Mouse (Mus musculus) heart, adult 11 months (tissue): ENCODE measurements at regions not wholly inside any gene's neighbourhood (a gene's known extent, or its start where the extent isn't known, plus 50 kb on each side); places are given as distances from the start of the nearest gene placed in this dataset.

Source experiments
- DNase-seq: peaks from one replicate; pipeline ENCODE4 v3.0.0; 2022

DNA sequence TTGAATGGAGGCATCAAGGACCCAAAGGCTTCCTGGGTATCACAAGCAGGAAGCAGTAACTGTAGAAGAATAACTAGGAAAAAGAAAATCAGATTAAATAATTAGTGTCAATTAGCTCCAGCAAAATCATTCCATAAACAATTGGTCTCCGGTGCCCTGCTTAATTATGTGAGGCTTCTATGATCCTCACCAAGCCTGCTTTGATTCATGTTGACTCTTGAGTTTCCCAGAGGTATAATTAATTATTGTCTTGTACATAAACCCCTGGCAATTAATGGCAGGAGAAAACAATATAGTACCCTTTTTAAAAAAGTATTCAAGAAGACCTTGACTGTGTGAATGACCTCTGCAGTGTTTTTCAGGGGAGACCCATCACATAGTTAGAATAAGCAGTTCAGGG, 61.5 kb upstream of the Sp8 start:
- no peak for DNase-seq

DNA sequence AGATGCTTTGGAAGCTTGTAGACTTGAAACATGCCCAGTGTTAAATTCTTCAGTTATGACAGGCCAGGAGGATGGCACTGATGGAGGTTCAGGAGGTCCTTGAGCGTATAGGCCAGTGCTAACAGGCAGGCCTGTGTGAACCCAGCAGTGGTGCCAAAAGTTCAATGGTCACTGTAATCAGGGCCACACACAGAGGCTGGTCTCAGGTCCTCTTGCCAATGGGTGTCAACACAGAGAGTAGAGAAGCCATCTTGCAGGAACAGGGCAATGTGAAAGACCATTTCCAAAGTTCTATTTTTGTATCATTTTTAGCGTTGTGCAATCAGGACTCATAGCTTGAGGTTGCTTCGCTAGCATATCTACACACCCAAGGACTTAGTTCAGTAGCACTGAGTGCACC, 64.2 kb upstream of the Sp8 start:
- no peak for DNase-seq

GRCm38 (mm10) chr12:118775463-118776064, 70.6 kb upstream of the Sp8 start:
- DNase-seq, result no peak

DNA sequence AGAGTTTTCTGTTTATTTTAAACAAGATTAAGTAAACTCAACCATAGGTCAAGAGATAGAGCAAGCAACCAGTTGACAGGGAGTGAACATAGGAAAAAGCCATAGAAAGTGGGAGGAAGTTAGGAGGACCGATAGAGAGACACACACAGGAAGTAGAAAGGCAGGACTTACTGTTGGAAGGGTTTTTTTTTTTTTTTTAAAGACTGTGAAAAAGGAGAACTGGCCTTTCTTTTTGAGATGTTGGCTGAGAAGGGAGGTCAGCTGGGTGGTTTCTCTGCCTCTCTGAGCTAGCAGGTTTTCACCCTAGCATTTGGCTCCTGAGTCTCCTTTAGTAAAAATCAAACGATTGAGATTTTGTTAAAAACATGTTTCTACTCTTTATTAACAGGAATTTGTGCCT, 73.3 kb upstream of the Sp8 start:
- no peak for DNase-seq

GRCm38 (mm10) chr12:118766472-118766871, 79.7 kb upstream of the Sp8 start:
- no peak for DNase-seq

DNA sequence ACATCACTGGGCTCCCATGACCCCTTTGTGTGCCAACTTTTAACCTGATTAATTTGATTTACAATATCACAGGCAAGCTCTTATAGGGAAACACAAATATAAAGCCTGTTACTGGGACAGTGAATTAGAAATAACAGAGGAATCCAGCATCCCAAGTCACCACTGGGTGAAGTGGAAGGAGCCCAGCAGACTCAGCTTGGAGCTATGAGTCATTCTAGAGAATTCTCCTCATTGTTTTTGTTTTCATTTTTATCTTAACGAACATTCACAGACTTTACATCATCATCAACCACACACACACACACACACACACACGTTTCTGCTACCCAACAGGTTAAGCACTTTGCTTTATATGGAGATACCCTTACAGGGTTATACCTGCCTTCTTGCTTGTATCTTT, 92.1 kb upstream of the Sp8 start:
- DNase-seq, result no peak

GRCm38 (mm10) chr12:118739103-118739502, 107.0 kb upstream of the Sp8 start:
- DNase-seq, result no peak

DNA sequence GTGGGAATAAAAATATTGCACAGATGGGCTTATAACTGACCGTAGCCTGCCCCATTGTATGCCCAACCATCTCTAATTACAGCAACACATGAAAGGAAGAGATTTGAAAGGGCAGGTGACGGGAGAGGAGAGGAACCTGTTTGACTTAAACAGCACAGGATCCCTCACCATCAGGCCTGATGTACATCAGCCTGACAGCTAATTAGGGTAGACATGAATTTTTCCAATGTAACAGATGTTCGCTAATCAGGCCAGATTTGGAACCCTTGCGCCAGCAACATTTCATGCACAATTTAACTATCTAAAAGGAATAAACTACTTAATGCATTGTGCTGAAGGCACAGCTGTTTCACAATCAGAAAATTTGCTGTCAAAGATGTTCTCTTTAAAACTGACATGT, 120.2 kb upstream of the Sp8 start:
- DNase-seq, result no peak

DNA sequence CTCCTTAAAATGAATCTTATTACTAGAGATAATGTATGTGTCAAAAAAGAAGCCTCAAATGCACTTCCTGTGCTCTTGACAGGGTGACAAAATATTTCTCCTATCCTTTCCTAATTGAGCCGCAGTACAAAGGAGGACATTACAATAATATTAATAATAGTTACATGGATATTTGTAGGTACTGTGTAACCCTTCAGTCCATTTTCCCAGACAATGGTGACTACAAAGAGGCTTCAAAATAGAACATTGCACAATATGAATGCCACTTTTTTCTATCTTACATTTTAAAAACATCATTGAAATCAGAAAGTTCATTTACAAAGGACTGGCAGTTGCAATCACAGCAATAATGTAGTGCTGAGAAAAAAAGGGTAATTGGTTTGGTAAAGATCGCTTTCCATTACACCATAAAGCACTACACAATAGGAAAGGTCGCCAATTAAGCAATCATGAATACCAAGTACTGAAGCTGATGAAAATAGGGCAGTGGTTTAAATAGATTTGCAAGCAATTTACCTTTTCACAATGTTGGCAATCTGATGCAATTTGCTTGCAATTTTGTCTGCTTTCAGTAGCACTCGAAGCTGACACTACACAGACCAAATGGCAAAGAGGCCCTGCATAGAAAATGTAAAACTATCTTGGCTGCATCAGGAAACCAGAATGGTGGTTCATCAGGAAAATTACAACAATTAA, 126.1 kb upstream of the Sp8 start:
- no peak for DNase-seq

GRCm38 (mm10) chr12:118716824-118717223, 129.3 kb upstream of the Sp8 start:
- DNase-seq, result peak; percentile 43

DNA sequence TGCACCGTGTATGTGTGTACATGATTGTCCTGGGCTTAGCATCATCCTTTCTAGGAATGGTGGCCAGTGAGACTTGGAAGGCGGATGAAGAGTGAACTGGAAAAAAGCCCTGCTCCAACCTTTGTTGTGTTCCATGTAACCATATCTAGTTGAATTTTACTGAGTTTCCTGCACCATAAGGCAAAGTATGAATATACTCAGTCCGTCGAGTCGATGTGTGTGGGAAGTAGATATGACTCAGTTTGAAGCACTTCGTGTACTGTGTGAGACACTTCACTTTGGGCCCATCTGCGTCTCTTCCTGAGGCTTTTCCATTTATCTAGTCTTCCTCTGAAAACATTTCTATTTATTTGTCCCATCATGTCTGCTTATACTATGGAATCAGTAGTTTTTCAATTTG, 139.5 kb upstream of the Sp8 start:
- no peak for DNase-seq

- DNase-seq, result peak; percentile 68
These were observed 141.3 kb upstream of the Sp8 start for GRCm38 (mm10) chr12:118704826-118705225.

- peak; percentile 81 for DNase-seq
These were observed 142.4 kb upstream of the Sp8 start for GRCm38 (mm10) chr12:118703730-118704129.

GRCm38 (mm10) chr12:118703068-118703662, 143.0 kb upstream of the Sp8 start:
- peak; percentile 33 for DNase-seq

GRCm38 (mm10) chr12:118701838-118702237, 144.3 kb upstream of the Sp8 start:
- DNase-seq, result peak; percentile 44

- DNase-seq, result peak; percentile 12
These were observed 148.0 kb upstream of the Sp8 start for GRCm38 (mm10) chr12:118698110-118698509.

DNA sequence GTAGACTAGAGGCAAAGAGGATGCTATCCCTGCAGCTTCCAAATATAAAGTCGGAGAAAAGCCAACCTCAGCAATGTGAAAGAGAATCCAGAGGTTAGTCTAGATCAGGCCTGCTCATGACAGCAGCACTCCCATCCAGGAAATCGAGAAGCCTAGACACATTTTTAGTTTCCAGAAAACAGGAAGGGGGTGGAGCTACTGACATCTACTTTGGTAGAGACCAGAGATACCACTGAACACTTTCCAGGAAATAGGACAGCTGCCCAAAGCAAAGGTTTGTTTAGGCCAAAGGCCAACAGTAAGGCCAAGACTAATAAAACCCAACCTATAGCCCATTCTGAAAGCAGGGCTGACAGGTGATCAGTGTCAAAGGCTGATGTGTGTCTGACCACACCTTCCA, 151.4 kb upstream of the Sp8 start:
- peak; percentile 77 for DNase-seq

DNA sequence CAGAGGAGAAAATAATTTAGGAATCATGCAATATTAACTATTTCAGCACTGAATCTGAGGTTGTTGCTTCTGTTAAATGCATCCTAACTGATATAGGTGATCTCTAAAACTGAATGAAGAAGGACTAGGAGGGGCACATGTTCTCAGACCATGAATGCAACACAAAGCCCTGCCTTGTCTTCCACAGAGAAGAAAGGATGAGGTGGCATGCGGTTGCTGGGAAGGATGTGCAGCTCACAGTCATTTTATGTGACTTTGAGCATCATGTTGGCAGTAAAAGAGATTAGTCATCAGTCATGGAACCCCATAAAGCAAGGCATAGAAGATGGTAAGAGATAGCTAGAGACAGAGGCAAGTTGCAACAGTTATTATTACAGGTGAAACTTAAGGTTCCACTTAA, 163.2 kb upstream of the Sp8 start:
- peak; percentile 66 for DNase-seq

DNA sequence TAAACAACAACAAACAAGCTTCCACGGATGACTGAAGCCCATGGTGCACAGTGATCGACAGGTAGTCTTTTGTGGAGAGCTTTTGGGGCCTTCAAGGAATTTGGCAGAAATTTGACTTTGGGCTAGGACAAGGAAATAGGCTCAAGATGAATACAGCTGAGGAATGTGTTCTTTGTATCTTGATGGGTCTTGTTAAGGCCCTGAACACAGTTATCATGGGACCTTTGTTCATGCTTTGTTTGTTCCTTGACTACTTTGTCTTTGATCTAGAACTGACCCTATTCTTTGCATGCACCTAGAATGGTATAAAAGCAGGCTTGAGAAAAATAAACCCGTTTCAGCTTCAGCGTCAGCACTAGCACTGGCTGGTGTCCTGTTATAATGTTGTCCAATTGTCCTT, 168.1 kb upstream of the Sp8 start:
- peak; percentile 15 for DNase-seq

DNA sequence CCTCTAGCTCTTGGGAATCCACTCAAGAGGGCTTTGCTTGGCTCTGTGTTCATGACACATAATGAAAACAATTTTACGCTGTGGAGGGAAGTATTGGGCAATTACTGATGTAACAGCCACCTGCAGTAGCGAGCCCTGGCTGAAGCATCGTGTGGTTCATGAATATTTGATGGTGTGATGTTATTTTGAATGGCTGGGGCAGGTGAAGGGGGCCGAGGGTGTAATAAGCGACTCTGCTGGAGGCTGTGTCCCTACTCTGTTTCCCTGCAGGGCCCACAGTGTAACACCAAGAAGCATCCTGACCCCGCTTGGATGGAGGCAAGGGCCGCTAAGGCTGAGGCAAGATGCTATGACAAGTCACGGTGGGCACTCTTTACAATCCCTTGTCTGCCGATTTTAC, 184.6 kb upstream of the Sp8 start:
- peak; percentile 60 for DNase-seq

DNA sequence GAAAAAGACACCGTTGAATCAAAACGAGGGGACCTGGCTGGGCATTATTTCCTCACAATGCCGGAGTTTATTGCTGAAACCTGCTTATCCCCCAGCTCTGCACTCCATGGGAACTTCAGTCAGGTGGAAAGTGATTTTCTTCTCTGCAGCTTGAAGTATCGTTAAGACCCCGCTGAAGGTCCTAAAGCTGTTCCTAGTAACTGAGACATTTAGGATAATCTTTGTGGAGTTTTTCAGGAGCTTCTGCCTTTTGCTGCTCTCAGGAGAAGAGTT, 185.0 kb upstream of the Sp8 start:
- DNase-seq, result peak; percentile 4

DNA sequence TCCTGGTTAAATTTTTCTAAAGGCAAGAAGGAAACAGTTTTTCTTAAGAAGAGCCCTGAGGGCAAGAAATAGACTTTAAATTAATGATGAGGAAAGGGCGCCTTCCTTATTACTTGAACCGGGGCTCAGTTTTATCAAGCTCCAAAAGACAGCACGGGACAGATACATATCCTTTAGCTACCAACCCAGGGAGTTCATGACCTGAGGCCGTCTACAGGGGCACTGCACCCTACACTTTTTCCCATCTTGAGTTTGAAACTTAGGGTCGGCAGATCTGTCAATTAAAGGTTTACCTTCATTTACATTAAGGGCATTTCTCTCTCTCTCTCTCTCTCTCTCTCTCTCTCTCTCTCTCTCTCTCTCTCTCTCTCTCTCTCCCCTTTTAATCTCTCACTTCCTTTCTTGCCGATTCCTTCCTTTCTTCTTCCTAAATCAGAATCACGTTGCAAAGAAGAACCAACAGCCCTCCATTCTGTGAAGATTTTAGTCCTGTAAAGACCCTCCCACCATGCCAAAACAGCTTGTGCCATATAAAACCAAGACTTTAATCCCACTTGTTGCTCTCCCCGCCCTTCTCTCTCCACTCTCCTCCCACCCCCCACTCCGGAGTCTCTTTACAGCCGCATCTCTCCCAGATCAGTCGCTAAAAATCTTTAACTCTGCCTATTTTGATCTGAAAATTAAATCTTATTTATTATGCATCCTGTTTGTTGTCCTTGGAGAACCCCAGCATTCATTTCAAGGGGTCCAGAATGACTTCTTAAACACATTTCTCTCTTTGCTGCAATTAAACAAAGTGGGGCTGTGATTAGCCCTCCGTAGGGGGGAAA, 185.5 kb upstream of the Sp8 start:
- peak; percentile 4 for DNase-seq

DNA sequence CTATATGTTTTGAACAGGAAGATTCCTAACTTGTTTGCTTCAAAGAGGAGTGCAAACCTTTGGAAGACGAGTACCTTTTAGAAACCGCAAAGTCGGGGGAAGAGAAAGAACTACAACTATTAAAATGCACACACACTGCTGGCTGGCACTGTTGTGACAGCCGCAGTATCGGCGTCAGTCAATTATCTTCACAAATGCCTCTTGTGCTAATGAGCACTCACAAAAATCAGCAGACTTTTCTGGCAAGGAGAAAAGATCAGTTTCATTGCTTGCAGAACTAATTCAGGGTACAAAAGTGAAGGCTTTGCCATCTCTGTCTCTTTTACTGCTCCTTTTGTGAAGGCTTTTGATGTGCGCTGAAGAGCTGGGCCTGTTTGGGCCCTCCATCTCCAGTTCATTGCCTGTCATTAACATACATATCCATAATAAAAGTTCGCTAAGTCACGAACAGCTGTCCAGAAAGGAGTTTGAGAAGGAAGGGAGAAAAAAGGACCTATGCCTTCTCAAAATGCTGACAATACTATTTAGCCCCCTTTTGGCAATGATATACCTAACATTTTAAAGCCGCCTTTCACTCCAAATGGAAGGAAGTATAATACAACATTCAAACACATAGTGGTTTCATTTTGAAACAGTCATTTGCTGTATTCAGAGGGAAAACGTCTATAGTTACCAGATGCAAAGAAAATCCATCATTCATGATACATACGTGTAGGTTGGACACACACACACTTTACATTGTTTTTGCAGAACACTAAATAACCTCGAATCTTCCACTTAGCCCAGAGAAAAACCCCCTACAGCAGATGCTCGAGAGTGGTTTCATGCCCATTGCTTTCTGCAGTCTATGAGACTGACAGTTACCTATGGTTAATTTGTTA, 186.6 kb upstream of the Sp8 start:
- peak; percentile 34 for DNase-seq
